Mouse (Mus musculus): ENCODE results near the gene D930048N14Rik. TPM values are rescaled to one million over a fixed set of nuclear protein-coding genes. Genes with fewer than 3 reads are reported as not detected.
"Not testable (repeated sequence)": the region's sequence is repeated elsewhere in the genome, so short reads cannot be mapped to it uniquely, and the experiment has no call there.

D930048N14Rik gene
- polyA plus RNA-seq, 2 experiments from 2014 or later, result 0.62 TPM; not detected in 1

DNA sequence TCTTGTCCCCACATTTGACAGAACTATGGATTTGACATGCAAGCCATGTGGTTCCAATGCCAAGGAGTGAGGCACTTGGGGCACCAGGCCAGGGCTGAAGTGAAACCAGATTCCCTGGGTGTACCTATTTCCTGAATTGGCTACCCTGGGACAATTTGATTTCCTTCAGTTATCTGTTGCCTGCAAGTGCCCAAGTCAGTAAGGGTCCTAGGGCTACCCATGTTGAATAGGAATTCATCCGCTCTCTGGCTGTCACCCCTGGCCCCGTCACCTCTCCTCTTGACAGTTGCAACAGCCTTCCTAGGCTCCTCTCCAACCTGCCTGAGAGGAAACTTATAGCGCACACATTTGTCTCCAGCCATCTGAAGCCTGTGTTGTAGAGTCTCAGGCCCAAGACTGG lies 4.1 kb downstream of the D930048N14Rik start:
- no peak for ATAC-seq

DNA sequence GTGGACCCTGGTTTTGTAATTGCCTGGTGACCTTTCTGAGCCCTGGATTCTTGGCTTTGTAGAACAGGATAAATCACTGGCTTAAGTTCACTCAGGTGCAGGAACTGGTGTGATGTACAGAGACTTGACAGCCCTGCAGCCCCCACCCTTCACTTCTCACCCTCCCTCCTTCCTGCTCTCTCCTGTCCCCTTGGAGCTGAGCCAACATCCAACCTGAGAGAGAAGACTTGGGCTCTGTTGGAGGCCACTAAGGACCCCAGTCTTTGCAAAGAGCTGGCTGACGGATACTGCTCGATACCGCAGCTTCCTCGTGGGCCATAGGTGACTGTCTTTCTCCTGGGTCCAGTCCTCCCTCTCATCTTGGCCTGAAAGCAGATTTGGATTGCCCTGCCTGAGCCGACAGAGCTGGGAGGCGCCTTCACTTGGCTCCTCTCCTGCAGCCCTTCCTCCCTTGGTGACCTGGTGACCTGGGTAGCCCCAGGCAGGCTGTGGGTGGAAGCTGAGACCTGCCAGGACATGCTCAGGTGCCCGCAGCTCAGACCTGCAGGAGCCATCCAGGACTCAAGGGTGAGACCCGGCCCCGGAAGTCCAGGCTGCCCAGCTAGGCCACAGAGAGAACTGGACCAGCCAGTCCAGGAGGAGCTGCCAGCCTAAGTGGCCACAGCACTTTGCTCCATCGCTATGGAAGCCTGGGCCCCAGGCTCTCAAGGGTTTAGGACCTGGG lies 6.2 kb downstream of the D930048N14Rik start:
- no peak for ATAC-seq

DNA sequence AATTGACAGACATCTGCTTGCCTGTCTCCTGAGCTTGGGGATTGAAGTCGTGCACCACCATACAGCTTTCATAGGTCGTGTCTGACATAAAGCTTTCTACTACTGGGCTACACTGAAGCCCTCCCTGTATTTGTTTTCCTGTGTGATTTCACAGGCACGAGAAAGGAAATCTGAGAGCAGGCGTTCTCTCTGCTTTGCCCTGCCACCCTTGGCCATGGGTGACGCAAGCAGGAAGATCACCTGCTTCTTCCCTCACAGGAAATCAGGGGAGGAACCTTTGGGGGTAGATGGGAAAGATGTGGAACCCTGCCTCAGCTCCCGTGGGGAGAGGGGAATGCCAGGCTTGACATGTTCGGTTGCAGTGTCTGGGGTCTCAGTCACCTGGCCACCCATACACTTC lies 7.5 kb downstream of the D930048N14Rik start:
- ATAC-seq, result no peak

DNA sequence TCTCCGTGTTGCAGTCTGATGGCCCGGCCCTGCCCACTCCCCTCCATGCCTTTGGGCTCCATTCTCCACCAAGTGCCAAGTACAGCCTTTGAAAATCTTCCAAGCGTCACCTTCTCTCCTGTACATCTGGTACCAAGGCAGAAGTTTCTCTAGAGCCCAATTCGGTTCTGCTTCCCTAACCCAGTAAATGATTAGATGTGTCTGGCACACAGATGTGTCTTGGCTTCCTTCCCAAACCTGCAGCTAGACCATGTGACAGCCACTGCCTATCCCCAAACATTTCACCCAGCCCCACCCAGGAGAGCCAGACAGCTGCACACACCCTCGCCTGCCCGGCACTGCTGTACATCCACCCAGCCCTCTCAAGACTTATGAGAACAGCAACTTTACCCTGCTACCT lies 8.0 kb downstream of the D930048N14Rik start:
- no peak for ATAC-seq

DNA sequence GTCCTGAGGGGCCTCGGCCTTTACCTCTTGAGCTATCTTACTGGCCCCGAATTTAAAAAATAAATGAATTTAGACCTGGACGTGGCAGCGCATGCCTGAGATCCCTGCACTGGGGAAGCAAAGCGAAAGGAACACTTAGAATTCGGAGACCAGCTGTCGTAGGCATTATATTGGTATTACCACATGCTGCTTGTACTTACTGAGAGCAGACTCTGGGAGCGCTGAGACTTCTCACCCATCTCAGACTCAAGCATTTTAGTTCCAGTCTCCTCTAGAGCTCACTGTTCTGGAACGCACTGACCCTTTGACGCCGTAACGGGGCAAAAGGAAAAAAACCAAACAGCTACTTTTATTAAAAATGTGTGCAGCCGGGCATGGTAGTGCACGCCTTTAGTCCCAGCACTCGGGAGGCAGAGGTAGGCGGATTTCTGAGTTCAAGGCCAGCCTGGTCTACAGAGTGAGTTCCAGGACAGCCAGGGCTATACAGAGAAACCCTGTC lies 11.2 kb downstream of the D930048N14Rik start:
- ATAC-seq, result no peak

DNA sequence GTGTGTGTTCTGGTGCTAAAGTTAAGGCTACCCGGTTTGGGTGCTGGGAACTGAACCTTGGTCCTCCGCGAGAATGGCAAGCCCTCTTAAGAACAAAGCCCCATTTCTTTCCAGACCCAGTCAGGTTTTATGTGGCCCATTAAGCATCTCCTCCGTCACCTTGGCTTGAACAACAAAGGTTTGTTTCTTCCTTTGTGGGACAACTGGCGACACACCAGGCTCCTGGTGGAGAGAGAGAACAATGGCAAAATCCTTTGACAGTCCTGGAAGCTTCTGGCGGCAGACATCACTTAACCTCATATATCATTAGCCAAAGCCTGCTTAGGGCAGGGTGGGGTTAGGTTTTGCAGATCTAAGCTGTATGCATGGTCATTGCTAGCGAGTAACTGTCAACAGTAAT lies 11.9 kb downstream of the D930048N14Rik start:
- ATAC-seq, result no peak

DNA sequence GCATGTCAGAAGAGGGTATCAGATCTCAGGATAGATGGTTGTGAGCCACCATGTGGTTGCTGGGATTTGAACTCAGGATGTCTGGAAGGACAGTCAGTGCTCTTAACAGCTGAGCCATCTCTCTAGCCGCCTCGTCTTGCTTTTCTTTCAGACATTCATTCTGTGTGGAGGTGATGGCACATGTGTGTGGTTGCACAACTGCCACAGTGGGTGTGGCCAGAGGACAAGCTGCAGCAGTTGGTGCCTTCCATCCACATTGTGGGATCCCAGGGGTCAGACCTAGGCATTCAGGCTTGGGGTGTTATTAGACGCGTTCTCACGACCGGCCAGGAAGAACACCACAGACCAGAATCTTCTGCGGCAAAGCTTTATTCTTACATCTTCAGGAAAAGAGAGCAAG lies 14.0 kb downstream of the D930048N14Rik start:
- not testable (repeated sequence) for ATAC-seq

DNA sequence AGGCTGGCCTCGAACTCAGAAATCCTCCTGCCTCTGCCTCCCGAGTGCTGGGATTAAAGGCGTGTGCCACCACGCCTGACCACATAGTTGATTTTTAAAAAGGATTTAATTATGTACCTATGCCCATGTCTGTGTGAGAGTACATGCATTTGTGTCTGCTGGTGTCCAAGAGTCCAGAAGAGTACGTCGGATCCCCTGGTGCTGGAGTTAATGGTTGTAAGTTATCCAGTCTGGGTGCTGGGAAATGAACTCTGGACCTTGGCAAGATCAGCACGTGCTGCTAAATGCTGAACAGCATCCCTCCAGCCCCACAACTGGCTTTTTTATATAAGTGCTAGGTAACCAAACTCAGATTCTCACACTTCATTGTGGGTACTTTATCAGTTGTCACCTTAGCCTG lies 20.1 kb downstream of the D930048N14Rik start:
- ATAC-seq, result no peak

DNA sequence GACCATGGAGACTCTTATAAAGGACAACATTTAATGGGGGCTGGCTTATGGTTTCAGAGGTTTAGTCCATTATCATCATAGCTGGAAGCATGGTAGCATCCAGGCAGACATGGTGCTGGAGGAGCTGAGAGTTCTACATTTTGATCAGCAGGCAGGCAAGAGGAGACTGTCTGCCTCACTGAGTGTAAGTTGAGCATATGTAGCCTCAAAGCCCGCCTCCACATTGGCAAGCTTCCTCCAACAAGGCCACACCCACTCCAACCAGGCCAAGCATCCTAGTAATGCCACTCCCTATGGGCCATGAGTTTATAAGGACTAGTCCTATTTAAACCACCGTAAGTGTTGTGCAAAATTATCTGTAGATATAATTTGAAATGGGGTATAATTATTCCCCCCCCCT lies 20.6 kb downstream of the D930048N14Rik start:
- no peak for ATAC-seq

DNA sequence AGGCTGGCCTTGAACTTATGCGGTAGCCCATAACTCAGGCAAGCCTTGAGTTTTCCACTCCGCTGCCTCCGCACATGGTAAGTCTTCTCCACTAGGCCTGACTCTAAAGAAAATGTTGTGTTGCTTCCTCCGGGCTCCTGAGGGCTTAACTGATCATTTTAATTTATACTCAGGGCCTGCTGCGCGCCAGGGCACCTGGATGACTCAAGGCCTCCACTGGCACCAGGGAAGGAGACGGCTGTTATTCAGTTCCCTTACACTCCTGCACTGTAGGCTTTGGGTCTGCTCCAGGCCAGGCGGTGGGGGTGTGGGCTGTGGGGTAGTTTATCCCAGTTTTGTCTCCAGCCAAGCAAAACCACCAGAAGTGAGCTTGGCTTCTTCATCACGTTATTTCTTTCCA lies 22.5 kb downstream of the D930048N14Rik start:
- ATAC-seq, result no peak

DNA sequence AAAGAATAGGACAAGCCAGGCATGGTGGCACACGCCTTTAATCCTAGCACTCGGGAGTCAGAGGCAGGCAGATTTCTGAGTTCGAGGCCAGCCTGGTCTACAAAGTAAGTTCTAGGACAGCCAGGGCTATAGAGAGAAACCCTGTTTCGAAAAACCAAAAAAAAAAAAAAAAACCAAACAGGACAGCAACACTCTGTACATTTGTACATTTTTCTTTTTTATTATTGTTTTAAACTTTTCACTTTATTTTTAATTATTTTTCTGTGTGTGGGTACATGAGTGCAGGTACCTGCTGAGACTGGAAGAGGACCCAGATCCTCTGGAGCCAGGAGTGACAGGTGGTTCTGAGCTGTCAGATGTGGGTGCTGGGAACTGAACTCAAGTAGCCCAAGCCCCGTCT lies 24.6 kb downstream of the D930048N14Rik start:
- ATAC-seq, result no peak

DNA sequence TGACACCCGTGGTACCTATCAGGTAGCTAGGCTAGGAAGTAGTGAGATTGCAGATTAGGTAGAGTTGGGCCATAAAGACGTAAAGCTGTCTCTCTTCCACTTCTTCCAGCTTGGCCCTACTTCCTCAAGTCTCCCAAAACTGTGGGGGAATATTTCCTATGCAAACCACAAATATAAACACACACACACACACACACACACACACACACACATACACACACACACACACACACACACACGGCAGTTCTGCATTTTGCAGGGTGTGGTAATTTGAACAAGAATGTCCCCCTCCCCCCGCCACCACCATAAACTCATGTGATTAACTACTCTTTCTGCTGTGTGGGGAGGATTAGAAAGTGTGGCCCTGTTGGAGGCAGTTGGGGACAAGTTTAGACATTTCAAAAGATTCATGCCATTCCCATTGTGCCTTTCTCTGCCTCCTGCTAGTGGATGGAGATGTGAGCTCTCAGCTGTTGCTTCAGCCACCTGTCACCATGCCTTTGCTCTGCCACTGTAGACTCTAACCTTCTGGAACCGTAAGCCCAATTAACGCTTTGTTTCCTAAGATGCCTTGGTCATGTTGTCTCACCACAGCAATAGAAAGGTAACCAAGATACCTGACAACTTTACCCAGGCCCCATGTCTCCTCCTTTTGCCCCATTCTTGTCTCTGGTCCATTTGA lies 27.1 kb downstream of the D930048N14Rik start:
- ATAC-seq, result no peak

DNA sequence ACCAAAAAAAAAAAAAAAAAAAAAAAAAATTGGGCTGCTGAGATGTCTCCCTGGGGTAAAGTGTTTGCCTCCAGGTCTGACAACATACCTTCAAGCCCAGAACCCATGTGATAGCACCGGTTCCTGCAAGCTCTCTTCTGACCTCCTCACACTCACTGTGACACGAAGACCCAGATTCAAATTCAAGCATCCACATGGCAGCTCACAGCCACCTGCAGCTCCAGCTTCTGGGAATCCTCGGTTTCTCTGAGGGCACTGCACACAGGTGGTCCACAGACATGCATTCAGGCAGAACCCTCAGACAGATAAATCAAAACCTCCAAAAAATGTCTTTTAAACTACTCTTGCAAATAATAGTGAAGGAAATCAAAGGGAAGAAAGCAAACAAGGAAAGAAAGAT lies 28.7 kb downstream of the D930048N14Rik start:
- no peak for ATAC-seq

DNA sequence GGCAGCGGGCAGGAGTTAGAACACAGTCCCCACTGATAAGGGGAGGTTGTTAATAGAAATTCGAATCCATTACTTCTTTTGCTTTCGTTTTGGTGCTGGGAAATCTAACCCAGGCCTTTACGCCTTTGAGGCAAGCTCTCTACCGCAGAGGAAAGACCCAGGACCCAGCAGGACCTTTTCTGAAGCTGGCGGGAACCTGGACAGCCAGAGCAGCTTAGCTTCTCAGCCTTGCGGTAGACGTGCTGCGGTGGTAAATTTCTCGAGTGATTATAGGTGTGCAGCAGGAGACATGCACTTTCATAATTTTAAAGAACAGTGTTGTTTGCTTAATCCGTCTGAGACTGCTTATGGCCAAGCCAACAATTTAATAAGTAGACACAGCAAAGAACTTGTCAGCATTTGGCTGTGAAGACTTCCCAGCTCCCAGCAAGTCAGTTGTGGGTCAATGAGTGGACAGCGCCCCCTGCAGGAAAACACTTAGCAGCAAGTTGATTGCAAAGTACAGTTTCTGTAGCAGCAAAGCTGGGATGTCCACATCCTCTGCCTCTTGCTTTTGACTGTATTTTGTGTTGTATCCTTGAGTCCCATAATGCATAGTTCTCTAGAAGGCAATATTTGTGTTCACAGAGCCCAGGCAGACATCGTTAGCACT lies 30.7 kb downstream of the D930048N14Rik start:
- peak; percentile 74 for ATAC-seq

DNA sequence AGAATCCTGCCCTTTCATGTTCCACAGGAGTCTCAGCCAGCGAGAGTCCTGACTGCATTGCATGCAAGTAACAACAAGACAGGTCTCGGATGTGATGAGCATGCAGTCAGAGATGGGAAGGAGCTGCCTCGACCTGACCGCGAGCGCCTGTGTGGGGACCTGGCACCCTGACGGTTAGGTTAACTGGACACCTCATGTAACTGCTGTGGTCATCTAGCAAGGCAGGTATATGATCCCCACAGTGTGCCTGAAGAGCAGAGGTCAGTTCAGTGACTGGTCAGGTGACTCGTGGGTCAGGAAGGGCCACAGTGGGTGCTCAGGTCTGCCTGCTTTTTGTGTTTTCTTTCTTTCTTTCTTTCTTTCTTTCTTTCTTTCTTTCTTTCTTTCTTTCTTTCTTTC lies 31.2 kb downstream of the D930048N14Rik start:
- no peak for ATAC-seq

DNA sequence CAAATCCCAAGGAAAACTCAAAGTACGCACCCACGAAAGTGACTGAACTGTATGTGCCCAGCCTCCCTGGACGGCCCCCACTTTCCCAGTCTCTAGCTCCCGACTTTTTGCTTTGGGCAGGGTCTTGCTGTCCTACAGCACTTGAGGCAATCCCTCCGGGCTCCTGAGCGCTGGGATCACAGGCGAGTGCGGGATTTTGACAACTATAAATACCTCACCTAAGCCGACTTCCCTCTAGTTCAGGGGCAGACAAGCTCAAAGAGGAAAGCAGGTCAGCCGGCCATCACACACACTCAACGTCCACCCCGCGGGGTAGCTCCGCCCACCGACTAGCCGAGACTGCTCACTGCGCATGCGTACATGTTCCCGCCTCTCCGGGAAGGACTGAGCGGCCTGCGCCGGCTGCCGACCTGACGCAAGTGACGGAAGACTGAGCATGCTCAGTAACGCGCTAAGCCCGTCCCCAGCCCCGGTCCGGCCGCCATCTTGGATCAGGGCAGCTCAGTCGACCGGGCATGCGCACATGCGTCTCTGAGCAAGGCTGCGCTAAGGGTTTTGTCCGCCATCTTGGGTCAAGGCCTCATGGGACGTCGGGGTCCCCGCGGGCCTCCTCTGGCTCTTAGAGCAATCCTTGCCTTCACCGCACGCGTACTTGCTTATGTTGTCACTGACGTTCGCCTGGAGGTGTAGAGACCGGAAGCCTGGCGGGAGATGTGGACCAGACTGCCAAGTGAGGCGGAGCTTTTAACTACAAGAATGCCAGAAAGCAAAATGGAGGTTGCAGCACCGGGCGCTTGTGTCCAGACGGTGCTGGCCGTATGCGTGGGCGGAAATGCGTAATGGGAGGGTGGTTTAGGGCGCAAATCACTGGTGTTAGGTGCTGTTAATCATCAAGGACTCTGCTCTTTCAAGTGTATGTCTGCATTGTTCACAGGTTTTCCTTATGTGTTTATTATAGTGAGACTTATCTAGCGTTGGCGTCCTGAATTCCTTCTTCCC lies 37.9 kb downstream of the D930048N14Rik start, which contains the start of gene 0610009B22Rik:
TSS of gene 0610009B22Rik (minus strand) at position 545 of the 999 bp plus-strand sequence.
- peak; percentile 91 for ATAC-seq

DNA sequence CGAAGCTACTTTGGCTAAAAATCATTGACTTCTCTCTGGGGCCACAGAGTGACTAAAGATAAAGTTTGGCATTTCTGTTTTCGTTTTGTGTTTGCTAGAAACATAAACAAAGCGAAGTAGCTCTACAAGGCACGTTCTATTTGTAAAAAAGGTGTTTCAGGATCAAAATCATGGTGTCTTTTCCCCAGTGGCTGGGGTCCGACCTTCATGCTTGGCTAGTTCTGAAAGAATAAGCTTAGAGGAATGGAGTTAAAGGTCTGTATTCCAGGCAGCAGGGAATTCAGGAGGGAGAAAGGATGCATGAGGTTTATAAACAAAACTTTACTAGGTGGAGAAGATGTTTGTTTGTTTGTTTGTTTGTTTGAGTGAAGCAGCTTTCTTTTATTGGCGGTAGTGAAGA lies 38.6 kb downstream of the D930048N14Rik start:
- no peak for ATAC-seq

DNA sequence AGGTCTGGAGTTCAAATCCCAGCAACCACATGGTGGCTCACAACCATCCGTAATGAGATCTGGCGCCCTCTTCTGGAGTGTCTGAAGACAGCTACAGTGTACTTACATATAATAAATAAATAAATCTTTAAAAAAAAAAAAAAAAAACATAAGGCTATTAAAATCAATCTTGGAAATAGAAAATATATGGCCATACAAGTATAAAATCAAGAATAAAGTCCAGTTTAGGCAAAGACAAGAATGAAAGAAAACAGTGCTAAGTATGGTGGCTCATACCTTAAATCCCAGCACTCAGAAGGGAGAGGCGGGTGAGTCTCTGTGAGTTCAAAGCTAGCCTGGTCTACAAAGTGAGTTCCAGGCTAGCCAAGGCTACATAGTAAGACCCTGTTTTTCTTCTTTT lies 39.8 kb downstream of the D930048N14Rik start:
- ATAC-seq, result not testable (repeated sequence)

DNA sequence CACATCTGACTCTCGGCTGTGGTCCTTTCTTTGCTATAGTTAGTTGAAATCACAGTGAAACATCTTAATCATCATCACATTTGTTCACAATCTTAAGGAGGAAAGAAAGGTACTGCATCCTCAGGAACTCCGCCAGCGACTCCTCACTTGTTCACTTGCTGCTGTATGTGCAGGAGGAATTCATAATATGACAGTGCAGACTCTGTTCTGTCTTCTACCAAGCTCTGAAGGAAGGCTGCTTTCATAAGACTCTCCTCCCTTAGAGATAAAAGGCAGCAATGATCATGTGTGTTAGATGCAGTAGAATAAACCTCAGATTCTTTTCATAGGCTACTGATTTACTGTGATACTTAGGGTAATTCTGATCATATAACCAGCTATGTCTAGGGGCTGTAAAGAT lies 44.2 kb downstream of the D930048N14Rik start:
- no peak for ATAC-seq

DNA sequence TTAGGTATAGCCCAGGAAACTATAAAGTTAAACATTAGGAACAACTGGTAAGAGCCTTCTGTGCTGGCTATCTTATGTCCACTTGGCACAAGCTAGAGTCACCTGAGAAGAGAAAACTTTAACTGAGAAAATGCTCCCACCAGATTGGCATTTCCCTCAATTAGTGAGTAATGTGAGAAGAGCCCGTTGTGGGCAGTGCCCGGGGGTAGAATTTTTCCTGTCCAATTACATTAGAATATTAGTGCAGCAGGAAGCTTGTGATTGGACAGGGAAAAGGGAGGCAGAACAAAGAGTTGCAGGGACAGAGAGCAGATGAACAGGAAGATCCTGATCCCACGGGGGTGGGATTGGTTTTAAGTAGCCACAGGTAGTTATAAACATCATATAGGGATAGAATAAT lies 52.1 kb downstream of the D930048N14Rik start:
- no peak for ATAC-seq

DNA sequence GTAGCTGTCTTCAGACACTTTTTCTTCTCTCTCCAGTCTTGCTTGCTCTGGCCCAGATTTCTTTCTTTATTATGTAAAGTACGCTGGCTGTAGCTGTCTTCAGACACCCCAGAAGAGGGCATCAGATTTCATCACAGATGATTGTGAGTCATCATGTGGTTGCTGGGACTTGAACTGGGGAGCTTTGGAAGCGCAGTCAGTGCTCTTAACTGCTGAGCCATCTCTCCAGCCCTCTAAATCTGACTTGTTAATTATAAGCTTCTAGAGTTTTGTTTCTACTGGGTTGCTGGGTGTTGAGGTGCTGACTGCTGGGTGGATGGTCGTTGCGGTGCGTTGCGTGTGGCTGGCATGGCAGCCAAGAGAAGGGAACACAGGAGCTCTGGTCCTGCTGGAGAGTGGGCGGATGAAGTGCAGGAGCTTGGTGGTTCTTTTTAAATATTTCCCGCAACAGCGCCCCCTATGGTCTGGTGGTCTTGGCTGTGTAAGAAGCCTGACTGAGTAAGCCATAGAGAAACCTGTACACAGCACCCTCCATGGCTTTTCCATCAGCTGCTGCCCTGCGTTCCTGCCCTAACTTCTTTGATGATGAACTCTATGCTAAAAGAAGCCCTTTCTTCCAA lies 52.7 kb downstream of the D930048N14Rik start:
- ATAC-seq, result no peak

DNA sequence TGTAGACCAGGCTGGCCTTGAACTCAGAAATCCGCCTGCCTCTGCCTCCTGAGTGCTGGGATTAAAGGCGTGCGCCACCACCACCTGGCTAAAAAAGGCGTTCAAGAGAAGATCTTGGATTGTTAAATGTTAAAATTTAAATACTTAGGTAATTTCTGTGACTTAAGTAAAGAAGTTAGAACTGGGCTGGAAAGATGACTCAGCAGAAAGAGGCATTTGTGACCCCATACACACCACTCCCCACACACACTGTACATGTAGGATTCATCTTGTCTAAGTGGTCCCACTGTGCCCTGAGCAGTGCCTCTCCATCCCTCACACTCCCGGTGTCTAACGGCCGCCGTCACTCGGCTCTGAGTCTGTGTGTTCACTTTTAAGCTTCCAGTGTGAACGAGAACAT lies 55.7 kb downstream of the D930048N14Rik start:
- ATAC-seq, result no peak

All from CD4-positive, CD25-positive, alpha-beta regulatory T cell, adult 4 months (primary cell).